Mouse (Mus musculus) CH12F3 (cell line): Measurements from ENCODE around the gene Dgkq.
"Not testable (repeated sequence)": the region's sequence is repeated elsewhere in the genome, so short reads cannot be mapped to it uniquely, and the experiment has no call there.

Experiments
- in situ Hi-C: fragments of 300-500 bp; cut with MboI; formaldehyde crosslinking; loops from 2 replicates; pipeline ENCODE4 v1.14.3; 2020; ENCODE audit warnings: low sequenced_read_pairs

The Dgkq gene

GRCm38 (mm10) chr5:108655891-108656650, 13.4 kb downstream of the Dgkq start:
- in situ Hi-C loops: no loop called here

GRCm38 (mm10) chr5:108655381-108655780, 14.1 kb downstream of the Dgkq start:
- in situ Hi-C loops: no loop called here

GRCm38 (mm10) chr5:108654444-108654990, 15.0 kb downstream of the Dgkq start:
- in situ Hi-C loops: no loop called here

DNA sequence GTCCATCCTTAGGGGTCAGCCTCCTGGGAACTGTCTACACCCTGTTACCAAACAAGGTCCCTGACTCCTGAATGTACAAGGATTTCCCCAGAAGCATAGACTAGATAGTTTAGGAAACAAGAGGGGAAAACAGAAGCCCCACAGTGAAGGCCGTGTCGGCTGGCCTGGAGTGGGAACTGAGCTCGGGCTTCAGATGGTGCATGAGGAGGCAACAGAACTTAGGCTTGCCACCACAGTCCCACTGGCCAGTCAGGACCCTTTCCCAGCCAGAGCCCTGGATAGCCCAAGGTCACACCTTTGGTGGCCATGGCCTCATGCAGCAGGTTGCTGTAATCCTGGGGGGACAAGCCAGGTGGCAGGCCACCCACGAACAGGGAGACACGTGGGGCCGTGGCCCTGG, 16.1 kb downstream of the Dgkq start:
- in situ Hi-C loops: no loop called here

DNA sequence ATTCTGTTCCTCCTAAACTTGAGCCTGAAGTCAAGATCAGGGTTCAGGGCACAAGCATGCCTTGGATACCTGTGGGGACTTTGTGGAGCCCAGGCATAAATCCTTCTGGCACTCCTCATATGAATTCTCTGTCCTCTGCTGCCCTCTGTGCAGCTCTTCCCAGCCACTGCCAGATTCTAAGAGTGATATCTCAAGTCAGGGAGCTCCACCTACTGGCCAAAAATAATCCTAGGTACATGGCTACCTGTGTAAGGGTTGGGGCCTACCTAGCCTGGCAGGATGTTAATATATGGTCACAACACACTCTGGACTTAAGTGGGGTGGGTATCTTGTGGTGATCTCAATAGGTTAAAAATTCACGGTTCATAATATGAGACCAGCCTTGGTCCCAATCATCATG, 17.6 kb downstream of the Dgkq start:
- in situ Hi-C loops: no loop called here

- in situ Hi-C loops: no loop called here
Observed at GRCm38 (mm10) chr5:108651136-108651720, 18.2 kb downstream of the Dgkq start.

GRCm38 (mm10) chr5:108650341-108650740, 19.1 kb downstream of the Dgkq start:
- in situ Hi-C loops: no loop called here

DNA sequence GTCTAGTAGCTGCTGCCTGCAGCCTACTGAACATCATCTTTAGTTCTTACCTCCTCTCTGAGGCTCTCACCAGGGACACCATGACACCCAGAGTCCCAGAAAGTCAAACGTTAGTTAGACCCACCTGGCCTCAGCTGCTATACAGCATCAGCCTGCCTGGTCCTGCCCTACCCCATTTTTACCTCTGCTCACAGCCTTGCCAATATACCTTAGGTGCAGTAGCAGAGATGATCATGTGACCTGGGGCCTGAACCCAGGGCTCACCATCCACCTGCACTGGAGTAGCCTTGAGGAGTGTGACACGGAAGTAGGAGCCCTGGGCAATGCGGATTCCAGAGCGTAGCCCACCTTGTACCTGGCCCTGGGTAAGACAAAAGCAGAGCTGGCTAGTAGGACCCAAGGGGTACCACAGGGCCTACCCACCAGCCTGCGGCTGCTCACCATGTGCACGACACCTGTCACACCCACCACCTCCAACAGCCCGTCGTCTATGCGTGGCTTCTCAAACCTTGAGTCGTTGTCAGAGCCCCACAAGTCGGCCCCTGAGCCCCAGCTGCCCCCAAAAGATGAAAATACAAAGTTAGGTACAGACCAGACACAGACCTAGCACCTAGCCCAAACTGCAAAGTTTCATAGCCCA, 20.4 kb downstream of the Dgkq start:
- in situ Hi-C loops: no loop called here

GRCm38 (mm10) chr5:108647820-108648465, 21.5 kb downstream of the Dgkq start:
- in situ Hi-C loops: no loop called here

DNA sequence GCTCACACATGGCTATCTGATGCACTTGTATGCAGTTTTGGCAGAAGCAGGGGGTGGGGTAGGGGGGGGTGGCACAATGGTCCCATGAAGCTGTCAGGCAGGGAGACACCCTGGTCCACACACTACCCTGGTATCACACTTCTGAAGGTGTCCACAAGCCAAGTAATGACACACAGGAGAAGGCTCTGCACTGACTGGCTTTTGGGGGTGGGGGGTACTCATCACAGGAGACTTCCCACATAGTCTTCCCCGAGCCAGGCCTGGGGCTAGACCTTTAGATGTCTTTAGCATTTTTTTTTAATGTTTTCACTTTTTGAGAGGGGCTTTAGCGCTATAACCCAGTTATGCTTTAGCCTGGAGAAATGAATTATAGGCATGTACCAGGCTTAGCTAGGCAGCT, 22.2 kb downstream of the Dgkq start:
- in situ Hi-C loops: no loop called here

DNA sequence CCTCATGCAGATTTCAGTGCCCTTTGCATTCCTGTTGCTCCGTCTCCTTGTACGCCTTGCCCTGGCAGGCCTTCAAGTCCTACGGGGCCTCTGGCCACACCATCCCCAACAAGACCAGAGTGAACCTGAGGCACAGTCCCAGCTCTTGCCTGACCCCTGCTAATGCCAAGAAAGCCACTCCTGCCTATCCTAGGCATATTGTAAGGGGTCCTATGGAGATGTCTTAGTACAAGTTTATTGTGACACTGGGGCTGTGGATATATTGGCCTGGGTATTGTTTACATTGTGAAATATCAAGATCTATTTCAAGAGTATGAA, 23.2 kb downstream of the Dgkq start:
- in situ Hi-C loops: no loop called here

DNA sequence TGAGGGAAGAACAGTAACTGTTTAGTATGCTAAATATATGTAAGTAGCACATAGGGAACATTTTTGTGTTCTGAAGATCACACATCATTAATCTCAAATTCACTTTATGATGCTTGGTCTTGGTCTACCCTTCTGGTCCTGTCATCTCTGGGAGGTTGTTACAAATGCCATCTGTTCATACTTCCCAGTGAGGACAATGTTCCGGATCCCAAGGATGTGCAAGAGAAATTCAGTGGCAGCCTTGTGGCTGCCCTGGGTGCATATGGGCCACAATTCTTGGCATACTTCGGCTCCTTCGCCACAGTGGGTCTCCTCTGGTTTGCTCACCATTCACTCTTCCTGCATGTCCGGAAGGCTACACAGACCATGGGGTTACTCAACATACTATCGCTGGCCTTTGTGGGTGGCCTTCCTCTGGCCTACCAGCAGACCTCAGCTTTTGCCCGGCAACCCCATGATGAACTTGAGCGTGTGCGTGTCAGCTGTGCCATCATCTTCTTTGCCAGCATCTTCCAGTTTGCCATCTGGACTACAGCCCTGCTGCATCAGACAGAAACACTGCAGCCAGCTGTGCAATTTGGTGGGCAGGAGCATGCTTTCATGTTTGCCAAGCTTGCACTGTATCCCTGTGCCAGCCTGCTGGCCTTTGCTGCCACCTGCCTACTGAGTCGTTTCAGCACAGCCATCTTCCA, 23.7 kb downstream of the Dgkq start:
- in situ Hi-C loops: no loop called here

DNA sequence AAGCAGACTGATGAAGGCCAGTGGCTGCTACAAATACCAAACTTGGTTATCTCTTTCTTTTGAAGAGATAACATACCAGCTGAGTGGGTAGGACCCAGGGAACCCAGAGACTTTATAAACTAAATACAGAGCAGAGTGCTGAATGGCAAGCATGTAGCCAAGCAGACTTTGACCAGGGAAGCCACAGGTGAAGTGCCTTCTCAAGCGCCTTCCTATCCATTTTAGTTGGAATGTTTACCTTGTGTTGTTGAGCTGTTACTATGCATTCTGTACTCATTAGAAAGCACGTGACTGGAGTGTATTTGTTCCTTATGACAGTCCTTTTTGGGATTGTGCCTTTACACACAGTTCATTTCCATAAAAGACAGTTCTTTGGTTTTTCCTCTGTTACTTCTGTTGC, 25.8 kb downstream of the Dgkq start:
- in situ Hi-C loops: no loop called here

GRCm38 (mm10) chr5:108636172-108636571, 33.3 kb downstream of the Dgkq start:
- in situ Hi-C loops: no loop called here

GRCm38 (mm10) chr5:108634088-108634487, 35.4 kb downstream of the Dgkq start:
- in situ Hi-C loops: not testable (repeated sequence)

DNA sequence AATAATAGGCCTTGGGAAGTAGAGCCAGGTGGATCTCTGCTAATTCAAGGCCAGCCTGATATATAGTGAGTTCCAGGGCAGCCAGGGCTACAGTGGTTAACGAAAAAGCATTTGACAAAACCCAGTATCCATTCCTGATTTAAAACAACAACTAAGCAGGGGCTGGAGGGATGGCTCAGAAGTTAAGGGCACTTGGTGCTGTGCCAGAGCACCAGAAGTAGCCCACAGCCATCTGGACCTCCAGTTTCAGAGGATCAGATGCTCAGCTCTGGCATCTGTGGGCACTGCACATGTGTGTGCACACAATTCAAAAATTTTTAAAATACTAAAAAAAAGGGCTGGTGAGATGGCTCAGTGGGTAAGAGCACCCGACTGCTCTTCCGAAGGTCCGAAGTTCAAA, 35.8 kb downstream of the Dgkq start:
- in situ Hi-C loops: no loop called here

- in situ Hi-C loops: no loop called here
Observed at GRCm38 (mm10) chr5:108629634-108630483, 39.6 kb downstream of the Dgkq start, which contains the start of the genes Gak and Tmem175. Gene Gak, minus strand, starts transcription at chr5:108629755. Gene Tmem175, plus strand, starts transcription at chr5:108629770.

GRCm38 (mm10) chr5:108628891-108629633, 40.4 kb downstream of the Dgkq start:
- in situ Hi-C loops: no loop called here

DNA sequence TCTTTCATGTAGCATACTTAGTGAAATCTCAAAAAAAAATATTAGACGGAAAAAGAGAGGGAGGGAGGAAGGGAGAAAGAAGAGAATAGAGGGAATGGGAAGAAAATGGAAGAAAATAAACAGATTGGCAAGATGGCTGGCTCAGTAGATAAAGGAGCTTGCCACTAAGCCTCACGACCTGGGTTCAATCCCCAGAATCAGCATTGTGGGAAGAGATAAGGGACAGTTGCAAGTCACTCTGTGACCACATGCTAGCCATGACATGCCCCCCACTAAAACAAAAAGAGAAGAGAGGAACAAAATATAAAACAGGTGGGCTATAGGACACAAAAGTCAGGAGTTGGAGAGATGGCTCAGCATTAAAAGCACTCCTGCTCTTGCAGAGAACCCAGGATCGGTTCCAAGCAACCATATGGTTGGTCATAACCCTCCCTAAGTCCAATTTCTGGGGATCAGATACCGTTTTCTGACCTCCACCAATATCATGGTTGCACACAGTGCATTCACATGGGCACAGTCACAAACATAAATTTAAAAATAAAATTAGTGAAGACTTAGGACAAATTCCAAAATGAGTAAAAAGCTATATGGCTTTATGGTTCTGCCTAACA, 43.3 kb downstream of the Dgkq start:
- in situ Hi-C loops: no loop called here
